Mouse (Mus musculus) cerebellum, adult 8-10 months (tissue): ENCODE results near the gene Ralgps1.

Source experiments
- DNase-seq: peaks from one replicate; pipeline ENCODE4 v3.0.0; 2022

Ralgps1 gene

GRCm38 (mm10) chr2:33233856-33234255, 137.4 kb downstream of the Ralgps1 start:
- DNase-seq, result no peak

GRCm38 (mm10) chr2:33232782-33233570, 138.3 kb downstream of the Ralgps1 start:
- DNase-seq, result no peak

- no peak for DNase-seq
Measured at GRCm38 (mm10) chr2:33231788-33232187, 139.5 kb downstream of the Ralgps1 start.

- DNase-seq, result no peak
Measured at GRCm38 (mm10) chr2:33230701-33231100, 140.6 kb downstream of the Ralgps1 start.

GRCm38 (mm10) chr2:33228551-33228950, 142.7 kb downstream of the Ralgps1 start:
- no peak for DNase-seq

- DNase-seq, result no peak
Measured at GRCm38 (mm10) chr2:33228077-33228476, 143.2 kb downstream of the Ralgps1 start.

GRCm38 (mm10) chr2:33225921-33226320, 145.4 kb downstream of the Ralgps1 start:
- no peak for DNase-seq

GRCm38 (mm10) chr2:33223656-33224358, 147.5 kb downstream of the Ralgps1 start:
- DNase-seq, result no peak

GRCm38 (mm10) chr2:33222480-33222879, 148.8 kb downstream of the Ralgps1 start:
- DNase-seq, result no peak

GRCm38 (mm10) chr2:33221339-33221900, 149.9 kb downstream of the Ralgps1 start:
- DNase-seq, result no peak

GRCm38 (mm10) chr2:33220674-33221338, 150.5 kb downstream of the Ralgps1 start:
- no peak for DNase-seq

- no peak for DNase-seq
Measured at GRCm38 (mm10) chr2:33220246-33220645, 151.0 kb downstream of the Ralgps1 start.

- DNase-seq, result no peak
Measured at GRCm38 (mm10) chr2:33219637-33220036, 151.6 kb downstream of the Ralgps1 start.

- no peak for DNase-seq
Measured at GRCm38 (mm10) chr2:33218903-33219625, 152.2 kb downstream of the Ralgps1 start.

- DNase-seq, result no peak
Measured at GRCm38 (mm10) chr2:33217425-33217794, 153.9 kb downstream of the Ralgps1 start.

- no peak for DNase-seq
Measured at GRCm38 (mm10) chr2:33216645-33217424, 154.5 kb downstream of the Ralgps1 start.

GRCm38 (mm10) chr2:33215700-33216509, 155.4 kb downstream of the Ralgps1 start, which contains the start of gene Angptl2:
TSS of gene Angptl2 (plus strand) at chr2:33216069.
- DNase-seq, result peak; percentile 67

- no peak for DNase-seq
Measured at GRCm38 (mm10) chr2:33215177-33215699, 156.0 kb downstream of the Ralgps1 start.

- DNase-seq, result peak; percentile 58
Measured at GRCm38 (mm10) chr2:33211263-33211662, 160.0 kb downstream of the Ralgps1 start.

GRCm38 (mm10) chr2:33210841-33211240, 160.4 kb downstream of the Ralgps1 start:
- no peak for DNase-seq

GRCm38 (mm10) chr2:33208134-33208533, 163.2 kb downstream of the Ralgps1 start:
- no peak for DNase-seq
